Mouse (Mus musculus) liver, adult (tissue): ENCODE results near the gene Naif1.

ENCODE experiments used
- GATA4 ChIP-seq: IDR thresholded peaks from 2 replicates; pipeline ENCODE4 v1.6.1; 2014; ENCODE audit warnings: mild to moderate bottlenecking, low read length; ENCODE audit not compliant: insufficient replicate concordance

The Naif1 gene

DNA sequence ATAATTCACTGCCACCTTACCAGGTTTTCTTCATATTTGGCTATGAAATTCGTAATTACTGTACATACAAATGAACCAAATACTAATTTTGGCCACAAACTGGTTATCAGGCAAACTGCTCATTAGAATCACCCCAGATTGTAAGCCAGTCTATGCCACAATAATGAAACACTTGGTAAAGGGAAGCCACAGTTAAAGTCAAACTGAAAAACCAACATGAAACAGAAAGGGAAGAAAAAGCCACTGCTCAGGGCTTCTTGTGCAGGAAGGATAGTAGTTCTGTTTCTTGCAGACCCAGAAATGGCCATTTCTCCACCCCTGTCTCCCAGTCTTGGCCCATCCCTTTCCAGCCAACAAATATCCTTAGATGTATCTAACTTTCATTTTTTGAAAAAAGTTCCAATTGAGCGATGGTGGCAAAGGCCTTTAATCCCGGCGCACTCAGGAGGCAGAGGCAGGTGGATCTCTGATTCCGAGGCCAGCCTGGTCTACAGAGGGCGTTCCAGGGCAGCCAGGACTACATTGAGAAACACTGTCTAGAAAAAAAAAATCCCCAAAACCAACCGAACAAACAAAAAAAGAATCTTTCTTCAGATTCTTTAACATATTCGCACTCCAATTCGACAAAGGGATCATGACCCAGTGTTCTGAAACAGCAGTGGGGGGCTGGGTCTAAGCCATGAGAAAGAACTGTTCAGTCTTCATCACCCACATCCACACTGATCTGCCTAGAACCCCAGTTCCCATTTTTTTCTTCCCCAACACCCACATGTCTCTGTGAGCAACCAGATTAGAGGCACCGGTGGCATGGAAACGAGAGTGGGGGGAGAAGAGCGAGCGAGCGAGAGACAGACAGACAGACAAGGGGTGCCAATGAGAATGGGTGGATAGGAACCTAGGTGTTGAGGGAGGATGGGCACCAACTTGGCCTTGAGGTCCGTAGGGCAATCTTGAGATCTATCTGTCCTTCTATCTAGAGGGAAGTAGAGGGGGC, at the start of gene Naif1:
Gene Naif1 (plus strand): TSS at position 697 of the 994 bp plus-strand sequence.
- TF ChIP-seq GATA4, result no peak

- TF ChIP-seq GATA4, result no peak
Observed at GRCm38 (mm10) chr2:32404663-32405062, 45.6 kb upstream of the Naif1 start.

DNA sequence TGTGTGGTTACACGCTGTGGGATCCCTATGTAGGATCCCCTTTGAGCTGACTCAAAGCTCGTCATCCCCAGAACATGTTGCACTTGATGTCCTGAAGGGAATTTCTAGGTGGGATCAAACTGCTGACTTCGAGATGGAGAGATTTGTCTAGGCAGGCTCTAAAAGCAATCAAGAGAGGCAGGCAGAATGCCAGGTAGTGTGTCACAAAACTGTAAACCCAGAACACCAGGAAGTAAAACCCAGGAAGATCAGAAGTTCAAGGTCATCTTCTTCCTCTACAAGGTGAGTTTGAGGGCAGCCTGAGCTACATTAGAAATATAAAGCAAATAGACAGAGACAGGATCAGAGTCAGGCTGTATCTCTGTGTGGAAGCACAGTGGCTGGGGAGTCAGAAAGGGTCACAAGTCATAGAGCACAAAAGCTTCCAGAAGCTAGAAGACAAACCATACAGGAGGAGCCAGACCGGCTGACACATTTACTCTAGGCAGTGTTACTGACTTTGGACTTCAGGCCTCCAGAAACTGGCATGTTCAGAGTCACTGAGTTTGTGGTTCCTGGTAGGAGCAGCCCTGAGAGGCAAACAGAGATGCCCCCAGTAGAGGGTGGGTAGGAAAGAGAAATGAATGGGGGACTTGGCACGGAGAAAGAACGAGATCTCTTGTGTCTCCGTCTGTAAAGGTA, 43.0 kb upstream of the Naif1 start:
- TF ChIP-seq GATA4, result no peak

DNA sequence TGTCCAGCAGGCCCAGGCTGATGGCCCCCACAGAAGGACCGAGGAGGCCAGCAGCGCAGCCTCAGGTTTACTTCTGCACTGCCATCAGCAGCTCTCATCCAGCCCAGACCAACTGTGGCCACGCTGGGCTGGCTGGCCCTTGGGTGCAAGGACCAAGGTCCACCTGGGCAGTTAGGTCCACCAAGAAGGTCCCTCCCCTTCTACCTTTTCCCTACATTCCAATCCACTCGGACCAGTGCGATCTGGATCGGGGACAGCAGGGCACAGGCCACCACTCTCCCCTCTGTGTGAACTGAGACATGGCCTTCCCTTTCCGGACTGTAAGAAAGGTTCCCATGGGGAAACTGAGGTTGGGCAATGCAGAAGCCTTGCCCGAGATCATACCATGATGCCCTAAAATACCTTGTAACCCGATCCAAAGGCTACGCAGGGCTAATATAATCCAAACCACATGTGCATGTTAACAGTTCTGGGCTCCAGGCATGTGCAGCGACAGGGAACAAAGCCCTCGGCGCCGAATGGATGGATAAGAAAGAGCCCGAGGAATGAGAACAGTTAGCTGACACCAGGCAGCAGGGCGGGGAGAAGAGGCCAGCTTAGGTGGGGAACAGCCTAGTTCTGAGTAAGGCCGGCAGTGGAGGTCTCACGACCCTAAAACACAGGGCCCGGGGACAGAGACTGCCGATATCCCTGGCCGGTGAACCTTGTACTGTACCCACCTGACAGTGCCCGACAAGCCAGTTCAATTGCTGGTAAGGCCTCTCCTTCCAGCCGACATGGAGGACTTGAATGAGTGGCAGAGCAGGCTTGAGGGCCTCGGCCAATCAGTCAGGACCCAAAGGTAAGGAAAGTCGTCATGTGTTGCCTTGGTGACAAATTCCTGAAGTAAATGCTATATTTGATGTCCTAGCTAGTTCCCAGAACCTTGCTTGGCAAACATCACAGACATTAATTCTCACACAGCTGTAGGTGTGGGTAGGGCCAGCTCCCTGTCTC, 41.5 kb upstream of the Naif1 start:
- TF ChIP-seq GATA4, result no peak

DNA sequence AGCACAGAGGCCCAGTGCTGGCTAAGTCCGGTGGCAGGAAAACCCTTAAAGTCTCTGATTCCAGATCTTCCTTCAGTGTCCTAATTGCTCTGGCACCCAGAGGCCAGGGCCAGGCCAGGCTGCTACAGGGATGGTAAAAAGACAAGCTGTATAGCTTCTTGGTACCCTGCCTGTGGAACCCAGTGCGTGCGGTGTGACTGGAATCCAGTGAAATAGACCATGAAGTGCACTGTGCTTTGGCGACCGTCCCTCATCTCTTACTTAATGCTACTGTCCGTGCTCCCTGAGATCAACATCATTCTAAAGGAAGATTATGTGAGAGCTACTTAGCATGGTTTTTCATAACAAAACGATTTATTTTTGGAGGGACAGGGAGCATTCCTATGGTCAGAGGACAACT, 38.9 kb upstream of the Naif1 start:
- TF ChIP-seq GATA4, result no peak

GRCm38 (mm10) chr2:32412742-32413531, 37.3 kb upstream of the Naif1 start:
- TF ChIP-seq GATA4, result no peak

- TF ChIP-seq GATA4, result no peak
Observed at GRCm38 (mm10) chr2:32413936-32414335, 36.3 kb upstream of the Naif1 start.

GRCm38 (mm10) chr2:32415801-32416200, 34.5 kb upstream of the Naif1 start:
- no peak for TF ChIP-seq GATA4

- no peak for TF ChIP-seq GATA4
Observed at GRCm38 (mm10) chr2:32416556-32416955, 33.7 kb upstream of the Naif1 start.

GRCm38 (mm10) chr2:32417486-32417885, 32.8 kb upstream of the Naif1 start:
- no peak for TF ChIP-seq GATA4

GRCm38 (mm10) chr2:32418430-32419151, 31.7 kb upstream of the Naif1 start:
- peak; percentile 96 for TF ChIP-seq GATA4

- no peak for TF ChIP-seq GATA4
Observed at GRCm38 (mm10) chr2:32419359-32419758, 30.9 kb upstream of the Naif1 start.

- TF ChIP-seq GATA4, result no peak
Observed at GRCm38 (mm10) chr2:32420066-32420608, 30.1 kb upstream of the Naif1 start.
